Mouse (Mus musculus) hindbrain, embryonic 11.5 days (tissue): ENCODE data around the gene Spred1. TPM values are rescaled to one million over a fixed set of nuclear protein-coding genes. Genes with fewer than 3 reads are reported as not detected.
A peak's percentile ranks its signal among the peaks of the same experiment; 100 is the strongest.

ENCODE experiments used
- ATAC-seq: fragments of 200-750 bp; cut with Nextera tagmentation; 2 replicates; pipeline ENCODE4 v1.8.0; 2017; ENCODE audit warnings: mild to moderate bottlenecking, moderate TSS enrichment, moderate library complexity; ENCODE audit not compliant: low FRiP score
- DNase-seq: peaks from one replicate; pipeline ENCODE4 v3.0.0-alpha.2; 2015; ENCODE audit warnings: low spot score
- H3K27ac ChIP-seq: fragments of 300-500 bp; sonication (generic); 2 replicates; pipeline ENCODE4 v1.5.1; 2014; ENCODE audit warnings: mild to moderate bottlenecking, low read depth, low read length
- H3K27me3 ChIP-seq: fragments of 300-500 bp; sonication (generic); 2 replicates; pipeline ENCODE4 v1.6.1; 2014; ENCODE audit warnings: mild to moderate bottlenecking, low read length, moderate library complexity, mixed read lengths; ENCODE audit not compliant: control insufficient read depth, insufficient read depth
- H3K36me3 ChIP-seq: fragments of 300-500 bp; sonication (generic); 2 replicates; pipeline ENCODE4 v1.6.1; 2014; ENCODE audit warnings: mild to moderate bottlenecking, low read length, moderate library complexity, mixed read lengths; ENCODE audit not compliant: control insufficient read depth, insufficient read depth
- H3K4me1 ChIP-seq: fragments of 300-500 bp; sonication (generic); replicated peaks from 2 replicates; pipeline ENCODE4 v1.6.1; 2014; ENCODE audit warnings: low read length, mixed read lengths; ENCODE audit not compliant: control insufficient read depth, insufficient read depth
- H3K4me2 ChIP-seq: fragments of 300-500 bp; sonication (generic); replicated peaks from 2 replicates; pipeline ENCODE4 v1.6.1; 2014; ENCODE audit warnings: mild to moderate bottlenecking, low read depth, low read length
- H3K4me3 ChIP-seq: fragments of 300-500 bp; sonication (generic); 2 replicates; pipeline ENCODE4 v1.5.1; 2014; ENCODE audit warnings: low read depth, low read length
- H3K9ac ChIP-seq: fragments of 300-500 bp; sonication (generic); 2 replicates; pipeline ENCODE4 v1.6.1; 2014; ENCODE audit warnings: low read depth, low read length
- H3K9me3 ChIP-seq: fragments of 300-500 bp; sonication (generic); 2 replicates; pipeline ENCODE4 v1.6.1; 2016; ENCODE audit warnings: low read length; ENCODE audit not compliant: control insufficient read depth
- WGBS: fragments of 180-500 bp; shearing (Covaris S2); extraction: QIAGEN DNeasy Blood & Tissue Kit; methylation state at CpG from one replicate; pipeline ENCODE4 v1.1.7; 2014; 5-methylcytosine and 5-hydroxymethylcytosine counted together
- polyA plus RNA-seq: library from polyadenylated mRNA; unstranded; fragments of >200 nt; fragmentation: Nextera tagmentation; extraction: Ambion mirVana; gene quantifications from 2 replicates; pipeline ENCODE4 v1.2.1, GENCODE M21; 2014

Spred1 gene
- polyA plus RNA-seq, 1 experiment from 2014 or later: 17.8 TPM

DNA sequence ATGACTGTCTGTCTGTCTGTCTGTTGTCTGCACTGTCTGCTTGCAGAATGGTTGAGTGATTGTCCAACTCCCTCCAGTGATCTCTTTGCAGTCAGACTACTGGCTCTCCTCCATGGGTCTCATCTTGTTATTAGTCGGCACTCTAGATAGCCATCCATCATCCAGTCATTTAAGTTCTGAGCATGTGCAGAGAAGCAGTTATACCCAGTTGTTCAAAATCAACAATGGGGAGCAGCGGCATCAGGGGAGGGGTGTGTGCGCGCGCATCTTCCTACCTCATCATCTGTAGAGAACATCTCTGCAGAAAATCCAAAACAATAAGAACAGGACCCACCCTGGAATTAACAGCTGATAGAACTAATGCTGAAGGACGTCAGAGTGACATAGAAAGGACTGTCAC is 83.9 kb downstream of the Spred1 start:
- no peaks in the 10 kb centered on the region for H3K27me3 ChIP-seq
- H3K36me3 ChIP-seq: no peaks in the 10 kb centered on the region
- DNase-seq (no peak), ATAC-seq (no peak)
- no peaks in the 10 kb centered on the region; the same call in 1 of the 2 replicates for H3K4me1 ChIP-seq
- no peak overlapping the region for H3K27ac ChIP-seq
- WGBS: 70% methylated on average over 6 of the region's 6 CpGs
- H3K9ac ChIP-seq: no peak overlapping the region
- H3K9me3 ChIP-seq: no peaks in the 10 kb centered on the region
- no peak overlapping the region for H3K4me2 ChIP-seq
- H3K4me3 ChIP-seq: no peak overlapping the region

DNA sequence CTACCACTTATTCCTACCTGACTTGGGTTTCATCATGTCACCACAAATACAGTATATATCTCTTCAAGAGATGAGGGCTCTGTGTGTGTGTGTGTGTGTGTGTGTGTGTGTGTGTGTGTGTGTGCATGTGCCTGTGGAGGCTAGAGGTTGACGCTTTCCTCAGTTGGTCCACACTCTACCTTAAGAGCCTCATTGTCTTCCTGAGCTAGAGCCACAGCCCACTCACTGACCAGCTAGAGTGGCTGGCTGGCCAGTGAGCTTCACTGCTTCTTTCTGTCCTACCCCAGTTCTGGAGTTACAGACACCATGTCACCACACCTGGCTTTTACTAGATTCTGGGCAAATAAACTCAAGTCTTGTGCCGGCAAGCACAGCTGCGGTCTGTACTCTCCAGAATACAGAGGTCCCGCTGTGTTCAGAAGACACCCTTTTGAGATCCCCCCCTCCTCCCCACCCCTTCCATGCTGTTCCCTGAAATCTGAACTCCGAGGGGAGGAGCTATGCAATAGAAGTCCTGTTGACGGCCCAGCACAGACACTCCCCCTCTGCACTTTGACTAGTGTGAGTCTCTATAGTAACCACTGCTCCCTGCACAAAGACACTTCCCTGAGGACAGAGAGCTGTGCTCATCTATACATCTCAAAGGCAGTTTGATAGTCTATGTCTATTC is 89.4 kb downstream of the Spred1 start:
- no peak overlapping the region for H3K9ac ChIP-seq
- no peak overlapping the region; the same call in 1 of the 2 replicates for H3K4me2 ChIP-seq
- no peak overlapping the region for H3K27ac ChIP-seq
- H3K36me3 ChIP-seq: no peaks in the 10 kb centered on the region
- no peak overlapping the region for H3K4me3 ChIP-seq
- no peaks in the 10 kb centered on the region for H3K27me3 ChIP-seq
- H3K4me1 ChIP-seq: peaks cover 2% of the 10 kb centered on the region; the same call in 1 of the 2 replicates
- DNase-seq (peak; percentile 72), ATAC-seq (peak; percentile 98)
- WGBS: 2% methylated on average over 6 of the region's 6 CpGs
- no peaks in the 10 kb centered on the region for H3K9me3 ChIP-seq

DNA sequence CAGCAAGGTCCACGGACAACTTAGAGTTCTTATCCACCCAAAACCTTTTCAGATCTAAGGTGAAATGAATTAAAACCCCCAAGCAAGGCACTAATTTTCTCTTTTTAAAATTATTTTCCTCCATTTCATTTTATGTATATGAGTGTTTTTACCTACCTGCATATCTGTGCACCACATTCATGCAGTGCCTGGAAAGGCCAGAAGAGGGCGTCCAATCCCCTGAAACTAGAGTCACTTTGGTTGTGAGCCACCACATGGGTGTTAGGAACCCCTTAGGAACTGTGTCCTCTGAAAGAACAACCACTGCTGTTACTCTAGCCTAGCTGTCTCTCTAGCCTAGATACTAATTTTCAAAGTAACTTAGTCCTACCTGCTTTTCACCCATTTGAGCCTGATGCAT is 95.0 kb downstream of the Spred1 start:
- H3K27me3 ChIP-seq: no peaks in the 10 kb centered on the region
- WGBS: 55% methylated on average over 2 of the region's 2 CpGs
- no peaks in the 10 kb centered on the region for H3K4me1 ChIP-seq

DNA sequence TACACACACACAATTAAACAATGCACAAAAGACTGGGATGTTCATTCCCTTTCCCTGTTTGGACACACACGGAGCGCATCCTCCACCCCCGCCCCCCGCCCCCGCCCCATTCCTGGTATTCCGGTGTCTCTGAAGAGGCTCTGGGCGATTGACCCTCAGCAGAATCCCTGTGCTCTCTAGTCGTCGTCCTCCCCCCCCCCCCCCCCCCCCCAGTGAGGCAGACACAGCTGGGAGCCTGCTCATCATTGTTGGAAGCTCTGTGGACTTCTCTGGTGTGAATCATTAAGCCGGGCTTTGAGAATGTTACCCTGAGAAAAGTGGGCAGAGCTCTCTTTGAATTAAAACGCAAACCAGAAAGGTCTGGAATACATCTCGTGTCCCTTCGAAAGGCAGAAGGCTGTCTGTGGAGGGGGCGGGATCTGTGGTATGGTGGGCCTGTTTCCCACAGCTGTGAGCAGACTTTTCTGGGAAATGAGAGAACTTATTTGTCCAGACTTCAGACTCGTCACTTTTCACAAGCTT is 96.6 kb downstream of the Spred1 start:
- no peaks in the 10 kb centered on the region for H3K36me3 ChIP-seq
- H3K4me1 ChIP-seq: no peaks in the 10 kb centered on the region
- H3K9me3 ChIP-seq: no peaks in the 10 kb centered on the region
- no peaks in the 10 kb centered on the region for H3K27me3 ChIP-seq
- 4% methylated on average over 14 of the region's 15 CpGs for WGBS
- no peak overlapping the region for H3K9ac ChIP-seq
- peak; percentile 63; the same call in 1 of the 2 replicates for ATAC-seq
- no peak overlapping the region for H3K27ac ChIP-seq
- no peak for DNase-seq
- H3K4me3 ChIP-seq: no peak overlapping the region
- no peak overlapping the region for H3K4me2 ChIP-seq

More for the DNA sequence above, 95.0 kb downstream of the Spred1 start:
- no peaks in the 10 kb centered on the region for H3K9me3 ChIP-seq
- ATAC-seq: no peak
- H3K4me2 ChIP-seq: no peak overlapping the region
- DNase-seq: no peak
- no peak overlapping the region for H3K9ac ChIP-seq
- H3K27ac ChIP-seq: no peak overlapping the region
- no peak overlapping the region for H3K4me3 ChIP-seq
- H3K36me3 ChIP-seq: no peaks in the 10 kb centered on the region

DNA sequence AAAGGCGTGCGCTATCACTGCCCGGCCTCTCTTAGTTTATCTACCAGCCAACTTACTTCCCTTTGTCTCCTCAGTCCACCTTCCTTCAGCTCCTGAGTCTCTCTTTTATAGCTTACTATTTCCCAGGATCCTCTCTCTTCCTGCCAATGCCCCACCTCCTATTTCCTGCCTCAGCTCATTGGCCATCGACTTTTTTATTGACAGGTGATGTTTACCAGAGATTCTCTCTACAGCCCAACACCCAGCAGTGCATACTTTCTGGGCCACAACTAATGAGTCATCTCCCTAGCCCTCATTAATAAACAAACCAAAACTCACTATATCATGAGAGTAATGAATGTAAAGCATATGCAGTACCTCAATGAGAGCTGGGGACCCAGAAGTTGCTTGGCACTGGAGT is 98.4 kb downstream of the Spred1 start:
- H3K9ac ChIP-seq: no peak overlapping the region
- H3K9me3 ChIP-seq: no peaks in the 10 kb centered on the region
- 99% methylated on average over 4 of the region's 4 CpGs for WGBS
- no peak for DNase-seq
- no peaks in the 10 kb centered on the region for H3K27me3 ChIP-seq
- no peak overlapping the region for H3K27ac ChIP-seq
- H3K36me3 ChIP-seq: no peaks in the 10 kb centered on the region
- H3K4me2 ChIP-seq: no peak overlapping the region
- ATAC-seq: no peak
- H3K4me3 ChIP-seq: no peak overlapping the region
- no peaks in the 10 kb centered on the region for H3K4me1 ChIP-seq

DNA sequence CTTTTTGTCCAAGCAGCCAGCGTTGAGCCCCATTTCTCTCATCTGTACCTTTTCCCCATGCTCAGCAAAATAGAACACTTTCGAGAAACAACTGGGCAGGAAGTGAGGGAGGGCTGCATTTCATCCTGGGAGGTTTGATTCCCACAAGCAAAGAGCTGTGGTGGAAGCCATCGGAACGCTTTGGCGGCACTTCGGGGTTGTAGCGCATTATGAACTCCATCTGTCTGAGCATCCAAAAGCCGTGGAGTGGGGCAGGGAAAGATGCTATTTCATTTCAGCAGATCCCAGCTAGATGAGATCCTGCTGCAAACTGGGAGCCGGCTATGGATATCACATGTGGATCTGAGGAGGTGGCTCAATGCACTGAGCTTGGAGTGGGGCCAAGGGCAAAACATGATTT is 101.5 kb downstream of the Spred1 start:
- Histone ChIP-seq H3K36me3 (no peaks in the 10 kb centered on the region), H3K9ac (no peak overlapping the region), H3K4me2 (no peak overlapping the region), H3K27me3 (no peaks in the 10 kb centered on the region), H3K4me3 (no peak overlapping the region), H3K9me3 (no peaks in the 10 kb centered on the region), H3K4me1 (no peaks in the 10 kb centered on the region), H3K27ac (no peak overlapping the region)
- ATAC-seq (no peak), DNase-seq (no peak)
- WGBS: 87% methylated on average over 9 of the region's 9 CpGs

DNA sequence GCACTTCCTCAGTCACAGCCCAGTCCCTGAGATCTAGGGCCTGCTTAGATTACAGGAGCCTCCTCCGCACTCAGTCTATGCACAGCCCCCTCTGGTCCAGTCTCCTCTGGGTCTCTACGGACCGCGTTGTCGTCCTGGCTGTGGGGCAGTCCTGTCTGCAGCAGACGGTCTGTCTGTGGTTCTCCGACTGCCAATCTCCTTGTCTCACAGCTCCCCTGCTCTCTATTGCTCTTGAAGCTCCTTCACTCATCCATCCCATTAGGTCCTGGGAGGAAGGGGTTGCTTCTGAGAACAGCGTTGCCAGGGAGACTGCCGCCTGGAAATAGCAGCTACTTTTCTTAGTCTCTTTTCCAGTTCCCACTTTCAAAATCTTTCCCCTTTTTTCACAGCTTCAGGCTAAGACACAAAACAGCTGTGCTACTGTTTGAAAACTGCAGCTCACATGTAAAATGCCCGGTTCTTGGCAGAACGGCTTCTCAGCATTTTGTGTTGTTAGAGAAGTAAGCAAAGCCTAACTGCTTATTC is 107.5 kb downstream of the Spred1 start:
- ATAC-seq (peak; percentile 49; the same call in 1 of the 2 replicates), DNase-seq (no peak)
- Histone ChIP-seq H3K9me3 (no peaks in the 10 kb centered on the region), H3K9ac (no peak overlapping the region), H3K27me3 (no peaks in the 10 kb centered on the region), H3K4me1 (0 out of 2 replicates have a peak, but pooled peaks cover 2% of the 10 kb centered on the region), H3K36me3 (no peaks in the 10 kb centered on the region), H3K27ac (peak overlapping the region; percentile 49; the same call in 1 of the 2 replicates), H3K4me3 (no peak overlapping the region), H3K4me2 (no peak overlapping the region)
- WGBS: 50% methylated on average over 11 of the region's 11 CpGs

DNA sequence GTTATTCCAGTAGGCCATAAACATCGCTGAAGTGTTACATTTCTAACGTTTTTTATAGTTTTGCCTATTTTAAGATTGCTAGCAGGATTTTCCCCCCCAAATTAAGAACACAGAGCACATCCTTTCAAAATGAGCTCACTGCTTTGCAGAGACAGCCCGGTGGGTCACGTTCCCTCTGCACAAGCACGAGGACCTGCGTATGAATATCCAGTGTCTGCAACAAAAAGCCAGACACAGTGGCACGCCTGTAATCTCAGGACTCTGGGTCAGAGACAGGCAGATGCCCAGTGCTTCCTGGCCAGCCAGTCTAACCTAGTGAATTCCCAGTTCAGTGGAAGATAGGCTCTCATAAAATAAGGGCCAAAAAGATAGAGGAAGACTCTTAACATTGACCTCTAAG is 109.1 kb downstream of the Spred1 start:
- no peak overlapping the region for H3K4me2 ChIP-seq
- no peaks in the 10 kb centered on the region for H3K27me3 ChIP-seq
- 82% methylated on average over 7 of the region's 7 CpGs for WGBS
- 0 out of 2 replicates have a peak, but pooled peaks cover 2% of the 10 kb centered on the region for H3K4me1 ChIP-seq
- no peaks in the 10 kb centered on the region for H3K36me3 ChIP-seq
- no peaks in the 10 kb centered on the region for H3K9me3 ChIP-seq
- no peak overlapping the region for H3K9ac ChIP-seq
- DNase-seq: no peak
- no peak overlapping the region for H3K4me3 ChIP-seq
- H3K27ac ChIP-seq: no peak overlapping the region
- no peak for ATAC-seq

DNA sequence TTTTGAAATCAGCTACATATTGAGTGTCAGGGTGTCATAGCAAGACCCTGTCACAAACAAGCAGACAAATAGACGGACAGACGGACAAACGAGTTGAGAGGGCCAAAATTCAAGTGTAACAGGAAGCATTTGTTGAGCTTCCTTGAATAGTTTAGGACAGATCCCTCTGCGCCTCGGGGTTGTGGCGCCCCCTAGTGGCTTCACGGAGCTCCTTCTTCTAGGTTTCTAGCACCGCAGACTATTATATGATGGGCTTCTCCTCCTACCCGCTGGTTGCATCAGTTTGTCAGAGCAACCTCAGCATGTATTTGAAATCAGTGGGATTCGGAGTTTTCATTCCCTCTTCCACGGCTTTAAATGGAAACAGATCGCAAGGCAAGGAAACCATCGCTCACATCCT is 110.1 kb downstream of the Spred1 start:
- no peaks in the 10 kb centered on the region for H3K36me3 ChIP-seq
- no peaks in the 10 kb centered on the region for H3K9me3 ChIP-seq
- H3K4me2 ChIP-seq: no peak overlapping the region
- peak; percentile 91 for DNase-seq
- no peak overlapping the region for H3K9ac ChIP-seq
- 6% methylated on average over 13 of the region's 13 CpGs for WGBS
- peak; percentile 87 for ATAC-seq
- no peak overlapping the region for H3K27ac ChIP-seq
- H3K27me3 ChIP-seq: no peaks in the 10 kb centered on the region
- H3K4me3 ChIP-seq: no peak overlapping the region
- H3K4me1 ChIP-seq: 0 out of 2 replicates have a peak, but pooled peaks cover 2% of the 10 kb centered on the region
